Mouse (Mus musculus) CH12.LX (cell line): Measurements from ENCODE around the gene Gm20532. TPM values are rescaled to one million over a fixed set of nuclear protein-coding genes. Genes with fewer than 3 reads are reported as not detected.

Experiments used
- DNase-seq: peaks from one replicate; pipeline ENCODE4 v3.0.0-alpha.2; 2013; ENCODE audit errors: extremely low read depth
- H3K27ac ChIP-seq: 2 replicates; pipeline ENCODE4 v1.5.1; 2012; ENCODE audit warnings: low read depth, mild to moderate bottlenecking, control low read depth, moderate library complexity; ENCODE audit not compliant: insufficient read depth
- H3K27me3 ChIP-seq: replicated peaks from 2 replicates; pipeline ENCODE3; 2012; ENCODE audit warnings: inconsistent platforms
- H3K36me3 ChIP-seq, 2 experiments: replicated peaks in 1 of 2; 2 replicates each; pipeline versions ENCODE3 to v1.6.1; 2012; ENCODE audit warnings: inconsistent platforms in 1 of 2, low read length in 1 of 2, mild to moderate bottlenecking in 1 of 2, mixed read lengths in 1 of 2, moderate library complexity in 1 of 2; ENCODE audit not compliant: control insufficient read depth in 1 of 2, insufficient read depth in 1 of 2
- H3K4me1 ChIP-seq, 2 experiments: 2 replicates each; pipeline ENCODE4 v1.6.1; 2012; ENCODE audit warnings: inconsistent platforms in 1 of 2, moderate library complexity in 1 of 2; ENCODE audit not compliant: insufficient read depth in 2 of 2, control insufficient read depth in 1 of 2
- H3K4me2 ChIP-seq: 2 replicates; pipeline ENCODE4 v1.6.1; 2012; ENCODE audit warnings: low read depth, mild to moderate bottlenecking, control low read depth; ENCODE audit not compliant: poor library complexity, insufficient read depth, severe bottlenecking
- H3K4me3 ChIP-seq, 3 experiments: fragments of 150-350 bp in 1 of 3; sonication (generic) in 1 of 3; replicated peaks in 1 of 3; 2 replicates each; pipeline versions ENCODE3 to v1.5.1; 2011 to 2012; ENCODE audit warnings: low read depth in 2 of 3, low read length in 2 of 3, mild to moderate bottlenecking in 2 of 3, moderate library complexity in 2 of 3, control low read depth in 1 of 3, improper control_type of control experiment in 1 of 3, inconsistent platforms in 1 of 3, mixed read lengths in 1 of 3; ENCODE audit not compliant: poor library complexity in 1 of 3
- H3K79me2 ChIP-seq: replicated peaks from 2 replicates; pipeline ENCODE4 v1.6.1; 2012; ENCODE audit warnings: mild to moderate bottlenecking, moderate library complexity; ENCODE audit not compliant: control insufficient read depth, poor library complexity, insufficient read depth, severe bottlenecking; ENCODE audit errors: extremely low read depth
- H3K9ac ChIP-seq: 2 replicates; pipeline ENCODE4 v1.6.1; 2012; ENCODE audit warnings: low read depth, mild to moderate bottlenecking, control low read depth, moderate library complexity; ENCODE audit not compliant: insufficient read depth
- H3K9me3 ChIP-seq: replicated peaks from 2 replicates; pipeline ENCODE3; 2012; ENCODE audit warnings: low read length, inconsistent platforms, mixed read lengths
- BHLHE40 ChIP-seq: IDR thresholded peaks from 2 replicates; pipeline ENCODE4 v1.6.1; 2011; ENCODE audit warnings: mild to moderate bottlenecking, low read depth, low read length, improper control_type of control experiment
- CHD2 ChIP-seq: IDR thresholded peaks from 2 replicates; pipeline ENCODE4 v1.6.1; 2011; ENCODE audit warnings: low read length, improper control_type of control experiment
- CTCF ChIP-seq, 2 experiments: IDR thresholded peaks in 1 of 2; conservative IDR thresholded peaks in 1 of 2; 2 replicates each; pipeline ENCODE4 v1.5.1; 2011 to 2012; ENCODE audit warnings: low read depth in 2 of 2, low read length in 2 of 2, improper control_type of control experiment in 1 of 2, inconsistent platforms in 1 of 2, mild to moderate bottlenecking in 1 of 2, moderate library complexity in 1 of 2
- E2F4 ChIP-seq: IDR thresholded peaks from 2 replicates; pipeline ENCODE4 v1.6.1; 2011; ENCODE audit warnings: low read depth, low read length, improper control_type of control experiment; ENCODE audit not compliant: insufficient replicate concordance
- ELF1 ChIP-seq: IDR thresholded peaks from 2 replicates; pipeline ENCODE4 v1.6.1; 2014; ENCODE audit warnings: low read depth, mild to moderate bottlenecking, inconsistent platforms, low read length, improper control_type of control experiment
- EP300 ChIP-seq: IDR thresholded peaks from 2 replicates; pipeline ENCODE4 v1.6.1; 2011; ENCODE audit warnings: low read length, improper control_type of control experiment
- IRF4 ChIP-seq: IDR thresholded peaks from 2 replicates; pipeline ENCODE4 v1.6.1; 2014; ENCODE audit warnings: low read depth, mild to moderate bottlenecking, inconsistent platforms, low read length, improper control_type of control experiment
- JUN ChIP-seq: IDR thresholded peaks from 2 replicates; pipeline ENCODE4 v1.6.1; 2011; ENCODE audit warnings: low read depth, mild to moderate bottlenecking, low read length, improper control_type of control experiment, moderate library complexity; ENCODE audit not compliant: insufficient read depth
- JUND ChIP-seq: conservative IDR thresholded peaks from 2 replicates; pipeline ENCODE4 v1.6.1; 2011; ENCODE audit warnings: low read depth, low read length, improper control_type of control experiment
- MAFK ChIP-seq: IDR thresholded peaks from 2 replicates; pipeline ENCODE4 v1.6.1; 2011; ENCODE audit warnings: low read length, improper control_type of control experiment; ENCODE audit not compliant: insufficient replicate concordance
- MAX ChIP-seq: IDR thresholded peaks from 2 replicates; pipeline ENCODE4 v1.6.1; 2011; ENCODE audit warnings: low read length, improper control_type of control experiment
- MXI1 ChIP-seq: IDR thresholded peaks from 2 replicates; pipeline ENCODE4 v1.6.1; 2011; ENCODE audit warnings: mild to moderate bottlenecking, low read depth, low read length, improper control_type of control experiment
- MYC ChIP-seq: IDR thresholded peaks from 2 replicates; pipeline ENCODE4 v1.6.1; 2011; ENCODE audit warnings: low read depth, mild to moderate bottlenecking, improper control_type of control experiment, low read length
- PAX5 ChIP-seq: IDR thresholded peaks from 2 replicates; pipeline ENCODE4 v1.6.1; 2012; ENCODE audit warnings: low read length, inconsistent platforms, mixed read lengths
- RAD21 ChIP-seq: IDR thresholded peaks from 2 replicates; pipeline ENCODE4 v1.6.1; 2011; ENCODE audit warnings: low read depth, mild to moderate bottlenecking, low read length, improper control_type of control experiment, moderate library complexity
- SIN3A ChIP-seq: IDR thresholded peaks from 2 replicates; pipeline ENCODE4 v1.6.1; 2012; ENCODE audit warnings: low read length, improper control_type of control experiment, inconsistent platforms
- USF1 ChIP-seq: IDR thresholded peaks from 2 replicates; pipeline ENCODE4 v1.6.1; 2014; ENCODE audit warnings: low read depth, mild to moderate bottlenecking, inconsistent platforms, low read length, improper control_type of control experiment
- ZC3H11A ChIP-seq: IDR thresholded peaks from 2 replicates; pipeline ENCODE4 v1.6.1; 2012; ENCODE audit warnings: low read depth, mild to moderate bottlenecking, inconsistent platforms, low read length, improper control_type of control experiment
- dilution Hi-C: fragments of 300-500 bp; cut with MboI; formaldehyde crosslinking; loops from 2 replicates; pipeline ENCODE4 v1.14.3; 2020; ENCODE audit warnings: low sequenced_read_pairs; ENCODE audit not compliant: extremely low pct_unique_long_range_greater_than_20kb, extremely low pct_ligation_motif_present
- in situ Hi-C: fragments of 300-500 bp; cut with MboI; formaldehyde crosslinking; loops from 3 replicates; pipeline ENCODE4 v1.14.3; 2019; ENCODE audit warnings: low sequenced_read_pairs, low pct_ligation_motif_present, low pct_unique_long_range_greater_than_20kb, mixed read lengths
- polyA plus RNA-seq: library from polyadenylated mRNA; unstranded; fragments of >175 nt; gene quantifications from 2 replicates; pipeline ENCODE4 v1.2.1, GENCODE M21; 2012; ENCODE audit warnings: low read depth; ENCODE audit not compliant: insufficient read length
- total RNA-seq, 2 experiments: library from RNA; depleted of rRNA; stranded (reverse); fragments of 300-350 nt in 1 of 2; fragments of >200 nt in 1 of 2; gene quantifications; 2 replicates each; pipeline ENCODE4 v1.2.3; 2012 to 2014

Gm20532 gene
- total and polyA plus RNA-seq, 3 experiments: not detected

- Histone ChIP-seq H3K9ac (no peak overlapping the region), H3K4me1 (peaks cover 13 to 38% of the 10 kb centered on the region in 2 experiments), H3K4me2 (no peak overlapping the region), H3K4me3 (no peak overlapping the region), H3K27ac (no peak overlapping the region), H3K9me3 (no peaks in the 10 kb centered on the region), H3K79me2 (no peaks in the 10 kb centered on the region), H3K36me3 (no peaks in the 10 kb centered on the region), H3K27me3 (peaks cover 80% of the 10 kb centered on the region)
- dilution Hi-C loops: no loop called here
- in situ Hi-C loops: no loop called here
- no peak for DNase-seq
- TF ChIP-seq PAX5 (no peak), MXI1 (no peak)
- TF ChIP-seq, all 38 proteins: peak for 0
Observed at GRCm38 (mm10) chr2:26606579-26606978, 20.1 kb downstream of the Gm20532 start.

GRCm38 (mm10) chr2:26607056-26607910 is 20.8 kb downstream of the Gm20532 start:
- TF ChIP-seq RAD21 (no peak), MYC (no peak), EP300 (no peak), ZC3H11A (no peak), CTCF (conservative IDR thresholded peaks at IDR 0.05 in 1 of 2, IDR thresholded peaks at IDR 0.05 in 1 of 2; ENCODE audit: low read depth in 2 of 2, low read length in 2 of 2) (no peak), MAFK (no peak), IRF4 (no peak), ELF1 (no peak), JUN (no peak), JUND (no peak), MAX (no peak), USF1 (no peak), BHLHE40 (no peak), SIN3A (no peak), MXI1 (no peak), E2F4 (no peak), CHD2 (no peak)
- no peak overlapping the region for H3K4me2 ChIP-seq
- no peak overlapping the region for H3K9ac ChIP-seq
- H3K79me2 ChIP-seq: no peaks in the 10 kb centered on the region
- H3K4me1 ChIP-seq: peaks cover 13 to 38% of the 10 kb centered on the region in 2 experiments
- no peak for DNase-seq
- no peaks in the 10 kb centered on the region for H3K36me3 ChIP-seq
- peaks cover 85% of the 10 kb centered on the region for H3K27me3 ChIP-seq
- in situ Hi-C loops (no loop called here), dilution Hi-C loops (no loop called here)
- H3K4me3 ChIP-seq: no peak overlapping the region
- no peak overlapping the region for H3K27ac ChIP-seq
- H3K9me3 ChIP-seq: no peaks in the 10 kb centered on the region
